Mouse (Mus musculus) megakaryocyte progenitor cell, adult 5-6 weeks (primary cell): ENCODE measurements at regions not wholly inside any gene's neighbourhood (a gene's known extent, or its start where the extent isn't known, plus 50 kb on each side); places are given as distances from the start of the nearest gene placed in this dataset.

Experiments
- ATAC-seq: replicated peaks from 2 replicates; pipeline ENCODE4 v1.8.0; 2016; ENCODE audit warnings: mild to moderate bottlenecking, moderate TSS enrichment, inconsistent platforms; ENCODE audit not compliant: poor library complexity

DNA sequence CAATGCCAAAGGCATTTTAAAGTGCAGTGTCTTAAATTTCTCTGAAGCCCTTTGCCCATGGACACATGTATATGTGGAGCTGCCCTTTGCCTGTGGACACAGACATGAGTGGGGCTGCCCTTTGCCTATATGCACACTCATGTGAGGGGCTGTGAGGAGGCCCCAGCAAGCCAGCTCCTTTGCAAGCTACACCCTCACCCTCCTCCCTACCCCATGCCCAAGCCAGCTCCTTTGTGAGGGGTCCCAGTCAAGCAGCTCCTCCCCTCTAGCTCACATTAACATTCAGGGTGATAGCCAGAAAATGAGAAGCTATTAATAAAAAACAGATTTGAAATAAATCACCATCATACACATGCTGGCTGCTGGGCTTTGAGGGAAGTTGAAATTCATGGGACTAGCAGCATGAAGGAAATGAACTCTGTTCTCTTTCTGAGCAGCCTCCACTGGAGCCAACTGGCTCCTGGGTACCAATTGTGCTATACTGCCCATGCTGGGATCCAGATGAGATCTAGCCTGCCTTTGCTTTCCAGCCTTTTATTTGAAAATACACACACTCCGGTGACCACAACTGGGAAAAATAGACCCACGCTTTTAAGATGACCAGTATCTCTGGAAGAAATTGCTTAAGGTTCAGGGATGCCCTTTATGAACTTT lies 151.4 kb downstream of the Abcc12 start:
- ATAC-seq: no peak

- no peak for ATAC-seq
Observed at GRCm38 (mm10) chr8:86428131-86428530, 152.4 kb downstream of the Abcc12 start.

DNA sequence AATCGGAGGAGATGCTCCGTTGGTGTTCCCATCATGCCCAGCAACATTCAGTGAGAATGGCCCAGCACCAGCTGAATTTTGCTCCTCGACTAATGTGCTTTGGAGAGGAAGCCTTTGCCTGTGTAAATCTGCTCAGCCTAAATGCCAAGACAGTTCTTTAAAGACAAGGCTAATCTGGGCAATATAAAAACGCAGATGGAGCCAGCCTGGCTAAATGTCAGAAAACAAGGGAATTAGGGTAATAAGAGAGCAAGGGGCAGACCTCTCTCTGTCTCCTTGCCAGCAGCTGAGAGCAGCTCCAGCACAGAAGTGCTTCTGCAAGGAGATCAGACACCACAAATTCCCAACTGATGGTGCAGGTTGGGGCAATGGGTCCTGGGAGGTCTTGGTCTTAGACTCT lies 154.4 kb downstream of the Abcc12 start:
- ATAC-seq: no peak

DNA sequence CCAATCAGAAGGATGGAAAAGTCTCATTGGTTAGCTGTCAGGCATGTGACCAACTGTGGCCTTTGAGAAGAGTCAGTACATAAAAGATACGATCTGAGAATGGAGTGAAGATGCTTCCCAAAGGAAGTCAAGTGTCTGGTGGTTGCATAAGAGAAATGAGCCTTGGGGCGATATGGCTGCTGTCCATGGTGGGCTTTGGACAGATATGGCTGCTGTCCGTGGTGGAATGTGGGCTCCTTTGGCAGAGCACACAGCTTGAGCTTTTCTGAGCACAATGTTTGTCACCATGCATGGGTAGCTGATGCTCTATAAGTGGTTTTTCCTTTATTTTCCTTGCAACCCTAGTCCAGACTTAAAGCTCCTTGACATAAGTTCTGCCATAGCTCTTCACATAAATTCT lies 155.1 kb downstream of the Abcc12 start:
- ATAC-seq: no peak

- no peak for ATAC-seq
Observed at GRCm38 (mm10) chr8:86419059-86419651, 161.3 kb downstream of the Abcc12 start.

- ATAC-seq: no peak
Observed at GRCm38 (mm10) chr8:86418414-86418981, 162.0 kb downstream of the Abcc12 start.

- ATAC-seq: no peak
Observed at GRCm38 (mm10) chr8:86415208-86415607, 165.3 kb downstream of the Abcc12 start.

DNA sequence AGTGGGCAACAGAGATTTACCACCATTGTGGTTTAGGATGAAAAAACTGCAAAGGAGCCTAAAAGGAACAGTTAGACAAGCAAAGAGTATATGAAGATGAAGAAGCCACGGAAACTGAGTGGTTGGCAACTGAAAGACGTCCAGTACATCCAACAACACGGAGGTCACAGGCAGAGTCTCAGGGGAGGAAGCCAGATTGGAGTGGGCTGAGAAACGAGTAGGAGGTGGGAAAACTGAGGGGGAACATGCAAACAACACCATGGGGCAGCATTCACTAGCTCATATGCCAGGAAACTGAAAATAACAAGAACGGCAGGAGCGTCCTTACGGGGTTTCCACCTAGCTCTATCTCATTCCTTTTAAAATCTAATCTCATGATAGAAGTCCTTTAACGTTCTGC lies 169.3 kb downstream of the Abcc12 start:
- no peak for ATAC-seq

GRCm38 (mm10) chr8:86406196-86406595 lies 174.3 kb downstream of the Abcc12 start:
- no peak for ATAC-seq

- ATAC-seq: no peak
Observed at GRCm38 (mm10) chr8:86403434-86403833, 177.1 kb downstream of the Abcc12 start.

DNA sequence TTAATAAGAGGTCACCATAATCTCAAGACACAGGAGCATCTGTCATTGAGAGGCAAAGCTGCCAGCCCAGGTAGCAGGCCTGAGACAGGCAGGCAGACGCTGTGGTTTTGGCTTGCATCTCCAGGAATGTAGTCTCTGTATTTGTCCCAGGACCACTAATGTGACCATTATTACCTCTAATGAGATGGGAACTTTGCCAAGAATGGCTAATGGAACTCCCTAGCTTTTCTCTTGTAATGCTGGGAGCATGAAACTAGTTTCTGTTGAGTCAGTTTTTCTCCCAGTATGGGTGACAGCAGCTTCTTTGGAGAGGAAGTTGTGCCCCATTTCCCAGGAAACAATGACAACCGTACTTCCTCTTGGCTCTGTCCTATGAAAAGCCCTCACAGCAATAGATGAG lies 178.5 kb downstream of the Abcc12 start:
- no peak for ATAC-seq

- no peak for ATAC-seq
Observed at GRCm38 (mm10) chr8:86395121-86395520, 185.4 kb downstream of the Abcc12 start.

DNA sequence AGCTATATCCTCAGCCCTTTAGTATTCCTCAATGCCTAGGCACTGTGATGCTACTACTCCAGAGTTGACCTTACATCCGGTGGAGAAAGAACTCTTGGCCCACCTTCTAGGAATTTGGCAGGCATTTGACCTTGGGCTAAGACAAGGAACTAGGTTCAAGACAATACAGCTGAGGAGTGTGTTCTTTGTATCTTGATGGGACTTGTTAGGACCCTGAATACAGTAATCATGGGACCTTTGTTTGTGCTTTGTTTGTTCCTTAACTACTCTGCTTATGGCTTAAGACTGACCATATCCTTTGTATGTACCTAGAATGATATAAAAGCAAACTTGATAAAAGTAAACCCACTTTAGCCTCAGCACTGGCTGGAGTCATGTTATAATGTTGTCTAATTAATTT lies 186.7 kb downstream of the Abcc12 start:
- no peak for ATAC-seq

- ATAC-seq: no peak
Observed at GRCm38 (mm10) chr8:86393374-86393773, 187.1 kb downstream of the Abcc12 start.

DNA sequence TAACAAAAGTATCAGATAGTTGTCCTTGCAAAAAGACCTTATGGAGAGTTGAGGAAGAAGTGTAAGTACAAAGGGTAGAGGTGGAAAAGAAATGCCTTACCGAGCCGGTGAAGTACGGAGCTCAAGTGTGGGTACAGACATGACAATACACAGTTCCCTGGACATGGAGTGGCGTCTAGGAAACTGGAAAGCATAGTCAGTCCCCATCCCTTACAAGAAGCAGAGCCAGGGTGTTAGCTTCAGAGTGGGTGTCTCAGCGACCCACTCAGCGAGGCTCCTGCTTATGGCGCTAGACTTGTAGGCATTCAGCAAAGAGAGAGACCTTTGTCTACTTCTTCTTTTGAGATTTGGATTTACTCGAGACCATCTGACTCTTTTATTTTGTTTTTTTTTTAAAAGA lies 189.8 kb downstream of the Abcc12 start:
- no peak for ATAC-seq

DNA sequence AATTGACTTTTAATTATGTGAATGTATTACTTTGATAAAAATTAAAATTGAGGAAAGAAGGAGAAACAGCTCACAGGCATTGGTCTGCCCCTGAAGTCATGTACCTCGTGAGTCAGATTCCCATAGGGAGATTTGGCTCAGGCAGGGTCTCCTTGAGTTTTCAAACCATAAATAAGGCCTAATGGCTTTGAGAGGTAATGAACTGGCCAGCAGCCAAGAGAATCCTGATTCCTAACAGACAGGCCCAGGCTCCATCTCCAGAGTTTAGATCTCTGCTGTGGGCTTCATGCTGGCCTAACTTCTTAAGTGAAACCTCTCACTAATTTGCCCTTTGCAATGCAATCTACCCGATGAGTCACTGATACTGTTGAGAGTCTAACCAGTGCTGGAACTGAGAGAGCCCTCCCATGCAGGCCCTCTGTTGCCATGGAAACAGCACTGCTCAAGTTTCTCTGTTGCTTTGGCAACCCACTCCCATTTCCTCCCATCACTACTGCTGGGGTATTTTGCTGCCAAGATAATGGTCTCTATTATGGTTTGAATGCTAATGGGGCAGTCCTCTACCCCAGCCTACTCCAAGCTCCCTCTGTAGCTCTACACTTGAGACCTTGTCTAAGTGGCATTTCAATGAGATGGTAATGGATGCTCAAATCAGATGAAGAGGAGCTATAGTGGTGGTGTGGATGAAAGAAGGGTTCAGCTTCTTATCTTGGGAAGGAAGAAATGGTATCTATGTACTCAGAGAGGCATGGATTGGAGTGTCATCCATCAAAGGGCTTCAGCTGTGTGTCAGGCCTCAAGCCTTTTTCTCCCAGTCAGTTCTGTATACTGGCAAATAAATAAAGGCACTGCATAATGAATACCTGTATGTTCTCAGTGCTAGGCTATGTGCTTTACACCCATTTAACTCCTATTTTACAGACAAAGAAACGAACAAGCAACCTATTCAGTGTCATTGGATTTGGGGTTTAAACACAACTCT lies 190.5 kb downstream of the Abcc12 start:
- ATAC-seq: no peak

GRCm38 (mm10) chr8:86385236-86385635 lies 195.2 kb downstream of the Abcc12 start:
- no peak for ATAC-seq

DNA sequence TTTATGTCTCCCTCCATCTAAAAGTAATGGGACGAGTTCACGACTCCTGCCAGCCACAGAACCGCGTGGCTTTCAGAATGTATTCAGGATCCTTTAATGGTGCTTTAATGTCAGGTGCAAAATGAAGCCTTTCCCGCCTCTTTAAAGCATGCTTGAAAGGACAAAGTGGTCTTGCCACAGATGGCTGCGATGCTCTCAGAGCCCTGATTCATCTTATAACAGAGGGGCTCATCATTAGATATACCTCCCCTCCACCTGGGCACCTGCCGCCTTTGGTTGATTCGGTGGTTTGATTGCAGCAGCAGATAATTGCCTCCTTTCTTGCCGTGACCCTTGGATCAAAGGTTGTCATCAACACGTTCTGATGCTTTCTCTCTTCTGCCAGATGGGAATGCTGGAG lies 198.5 kb downstream of the Abcc12 start:
- ATAC-seq: no peak

GRCm38 (mm10) chr8:86368062-86368461 lies 212.4 kb downstream of the Abcc12 start:
- no peak for ATAC-seq

DNA sequence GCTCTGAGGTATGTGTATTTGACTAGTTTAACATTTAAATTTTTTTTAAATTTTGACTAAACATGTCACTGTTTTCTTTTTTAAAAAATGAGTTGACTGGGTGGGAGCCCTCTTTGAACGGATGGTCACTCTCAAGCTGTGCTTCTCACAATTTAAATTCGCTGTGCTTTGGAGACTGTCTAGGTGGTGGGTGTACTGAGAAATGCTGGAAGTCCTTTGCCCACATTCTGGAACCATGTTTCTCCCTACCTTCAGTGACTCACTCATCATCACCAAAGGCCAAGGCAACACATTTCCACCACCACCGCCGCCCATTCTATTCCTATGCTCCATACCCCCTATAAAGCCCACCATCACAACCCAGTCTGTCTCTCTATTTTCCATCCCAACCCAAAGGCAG lies 213.8 kb downstream of the Abcc12 start:
- no peak for ATAC-seq

- ATAC-seq: no peak
Observed at GRCm38 (mm10) chr8:86365726-86366125, 214.8 kb downstream of the Abcc12 start.
